8 mouse cellular contexts compared by ENCODE assay signal in genomic region chr3:21936616-21937015, GRCm38 (mm10).
DNase-seq lines count a peak whose midpoint lies in the region; ATAC-seq and TF ChIP-seq lines count a peak whose summit lies in the region.

No protein-coding gene starts in this region.

- TF ChIP-seq CTCF in cerebellum, adult 2 months (IDR thresholded peaks at IDR 0.05; ENCODE audit: borderline replicate concordance, insufficient read depth, low read depth, low read length), result no peak

- WGBS in cerebellum, adult 2 months, result 51% methylated on average over 8 of the region's 8 CpGs
- WGBS in lung, embryonic 16.5 days, result 25% methylated on average over 8 of the region's 8 CpGs
- WGBS in hindbrain, embryonic 14.5 days, result 8% methylated on average over 8 of the region's 8 CpGs
- 47% methylated on average over 8 of the region's 8 CpGs for WGBS in macrophage (ENCODE audit: missing documents)

- DNase-seq in cerebellum, adult 8-10 months, result peak; percentile 39
- no peak for DNase-seq in cerebellum, adult 2 months
- no peak for DNase-seq in lung, postnatal 14 days
- no peak for DNase-seq in hindbrain, embryonic 14.5 days (ENCODE audit: low spot score)
- peak; percentile 66 for DNase-seq in thymus, postnatal 25 days
- DNase-seq in testis, postnatal 14 days (ENCODE audit: low spot score), result no peak

- TF ChIP-seq POLR2A in cerebellum, adult 2 months (IDR thresholded peaks at IDR 0.05; ENCODE audit: borderline replicate concordance, insufficient read depth, low read length), result no peak

- no peaks in the 10 kb centered on the region for H3K27me3 ChIP-seq in cerebellum, adult 2 months (ENCODE audit: control insufficient read depth, insufficient read depth, low read length)
- H3K27me3 ChIP-seq in lung, embryonic 16.5 days (ENCODE audit: control insufficient read depth, insufficient read depth, low read depth, low read length), result no peaks in the 10 kb centered on the region
- no peaks in the 10 kb centered on the region for H3K27me3 ChIP-seq in hindbrain, embryonic 14.5 days (ENCODE audit: control insufficient read depth, insufficient read depth, low read length)

- peaks cover 18% of the 10 kb centered on the region for H3K4me1 ChIP-seq in cerebellum, adult 2 months (ENCODE audit: control insufficient read depth, insufficient read depth, low read length)
- peaks cover 21% of the 10 kb centered on the region for H3K4me1 ChIP-seq in lung, embryonic 16.5 days (replicated peaks; ENCODE audit: control insufficient read depth, insufficient read depth, low read length)
- peaks cover 26% of the 10 kb centered on the region for H3K4me1 ChIP-seq in hindbrain, embryonic 14.5 days (replicated peaks; ENCODE audit: control insufficient read depth, insufficient read depth, low read length)

- no peak overlapping the region for H3K27ac ChIP-seq in cerebellum, adult 2 months (ENCODE audit: insufficient read depth, low read length)
- H3K27ac ChIP-seq in lung, embryonic 16.5 days (ENCODE audit: low read length), result peak overlapping the region; percentile 69
- peak overlapping the region; percentile 93; the same call in 1 of the 2 replicates for H3K27ac ChIP-seq in hindbrain, embryonic 14.5 days
- H3K27ac ChIP-seq in macrophage, result peak overlapping the region; percentile 37

- peak; percentile 8; the same call in 1 of the 2 replicates for ATAC-seq in lung, embryonic 16.5 days (ENCODE audit: low read depth)
- peak; percentile 3; the same call in 1 of the 2 replicates for ATAC-seq in hindbrain, embryonic 14.5 days (ENCODE audit: low FRiP score)

- no peak overlapping the region for H3K4me3 ChIP-seq in cerebellum, adult 2 months (replicated peaks; ENCODE audit: insufficient read depth, low read depth, low read length)
- H3K4me3 ChIP-seq in lung, embryonic 16.5 days (ENCODE audit: low read length), result peak overlapping the region; percentile 37
- no peak overlapping the region for H3K4me3 ChIP-seq in hindbrain, embryonic 14.5 days (replicated peaks; ENCODE audit: low read length)
- no peak overlapping the region for H3K4me3 ChIP-seq in macrophage (ENCODE audit: inconsistent target)

- no peaks in the 10 kb centered on the region for H3K79me2 ChIP-seq in macrophage (ENCODE audit: inconsistent target)

- no peaks in the 10 kb centered on the region for H3K9me3 ChIP-seq in lung, embryonic 16.5 days (ENCODE audit: control insufficient read depth, low read length)
- H3K9me3 ChIP-seq in hindbrain, embryonic 14.5 days (ENCODE audit: control insufficient read depth, low read length), result no peaks in the 10 kb centered on the region

- H3K9ac ChIP-seq in lung, embryonic 16.5 days (ENCODE audit: low read length), result peak overlapping the region; percentile 49
- 0 out of 2 replicates have a peak overlapping the region, but pooled peaks have one; percentile 6 for H3K9ac ChIP-seq in hindbrain, embryonic 14.5 days

- H3K36me3 ChIP-seq in lung, embryonic 16.5 days (ENCODE audit: control insufficient read depth, insufficient read depth, low read length), result no peaks in the 10 kb centered on the region
- H3K36me3 ChIP-seq in hindbrain, embryonic 14.5 days (replicated peaks; ENCODE audit: control insufficient read depth, insufficient read depth), result no peaks in the 10 kb centered on the region
- no peaks in the 10 kb centered on the region for H3K36me3 ChIP-seq in macrophage (ENCODE audit: inconsistent target)

- H3K4me2 ChIP-seq in lung, embryonic 16.5 days (ENCODE audit: low read depth, low read length), result peak overlapping the region; percentile 59
- H3K4me2 ChIP-seq in hindbrain, embryonic 14.5 days (replicated peaks), result peak overlapping the region; percentile 56

Comparison
In these comparisons a context has a peak if more than half of its experiments do, and no peak if none do; other contexts are left out.
1. DNase-seq: peak in cerebellum, adult 8-10 months (single experiment) and thymus, postnatal 25 days (single experiment); none in cerebellum, adult 2 months (0 of 2), lung, postnatal 14 days (single experiment), hindbrain, embryonic 14.5 days (single experiment) and testis, postnatal 14 days (single experiment).